Mouse (Mus musculus) midbrain, embryonic 13.5 days (tissue): ENCODE data around the gene Gm45062. TPM values are rescaled to one million over a fixed set of nuclear protein-coding genes. Genes with fewer than 3 reads are reported as not detected.
A peak's percentile ranks its signal among the peaks of the same experiment; 100 is the strongest.

Source experiments
- ATAC-seq: fragments of 200-750 bp; cut with Nextera tagmentation; 2 replicates; pipeline ENCODE4 v1.8.0; 2017; ENCODE audit warnings: mild to moderate bottlenecking, moderate TSS enrichment, moderate library complexity
- H3K27ac ChIP-seq: fragments of 300-500 bp; sonication (generic); 2 replicates; pipeline ENCODE4 v1.5.1; 2015; ENCODE audit warnings: inconsistent platforms, mild to moderate bottlenecking, moderate library complexity
- H3K27me3 ChIP-seq: fragments of 300-500 bp; sonication (generic); 2 replicates; pipeline ENCODE4 v1.6.1; 2015; ENCODE audit warnings: mild to moderate bottlenecking, inconsistent platforms
- H3K36me3 ChIP-seq: fragments of 300-500 bp; sonication (generic); 2 replicates; pipeline ENCODE4 v1.6.1; 2015; ENCODE audit warnings: mild to moderate bottlenecking, inconsistent platforms
- H3K4me1 ChIP-seq: fragments of 300-500 bp; sonication (generic); replicated peaks from 2 replicates; pipeline ENCODE4 v1.6.1; 2015; ENCODE audit warnings: inconsistent platforms
- H3K4me2 ChIP-seq: fragments of 300-500 bp; sonication (generic); replicated peaks from 2 replicates; pipeline ENCODE4 v1.6.1; 2015; ENCODE audit warnings: moderate library complexity, mild to moderate bottlenecking, inconsistent platforms
- H3K4me3 ChIP-seq: fragments of 300-500 bp; sonication (generic); replicated peaks from 2 replicates; pipeline ENCODE4 v1.5.1; 2015; ENCODE audit warnings: mild to moderate bottlenecking, inconsistent platforms
- H3K9ac ChIP-seq: fragments of 300-500 bp; sonication (generic); replicated peaks from 2 replicates; pipeline ENCODE4 v1.6.1; 2015; ENCODE audit warnings: mild to moderate bottlenecking, inconsistent platforms
- H3K9me3 ChIP-seq: fragments of 300-500 bp; sonication (generic); 2 replicates; pipeline ENCODE4 v1.6.1; 2016; ENCODE audit warnings: mild to moderate bottlenecking, inconsistent platforms
- WGBS: fragments of 180-500 bp; shearing (Covaris S2); methylation state at CpG from one replicate; pipeline ENCODE4 v1.1.7; 2015; 5-methylcytosine and 5-hydroxymethylcytosine counted together
- polyA plus RNA-seq: library from polyadenylated mRNA; unstranded; fragments of >200 nt; fragmentation: Nextera tagmentation; extraction: Ambion mirVana; gene quantifications from 2 replicates; pipeline ENCODE4 v1.2.1, GENCODE M21; 2015

Gm45062 gene
- polyA plus RNA-seq, 1 experiment from 2014 or later = 18.8 TPM

- Histone ChIP-seq H3K4me2 (no peak overlapping the region), H3K9me3 (no peaks in the 10 kb centered on the region), H3K27ac (no peak overlapping the region), H3K4me3 (no peak overlapping the region), H3K27me3 (no peaks in the 10 kb centered on the region), H3K36me3 (no peaks in the 10 kb centered on the region), H3K4me1 (no peaks in the 10 kb centered on the region), H3K9ac (no peak overlapping the region)
- 92% methylated on average over 8 of the region's 8 CpGs for WGBS
- ATAC-seq = no peak
Measured at GRCm38 (mm10) chr6:8628226-8628625, 369.0 kb downstream of the Gm45062 start.

- Histone ChIP-seq H3K27me3 (no peaks in the 10 kb centered on the region), H3K4me1 (no peaks in the 10 kb centered on the region), H3K27ac (no peak overlapping the region), H3K4me3 (no peak overlapping the region), H3K4me2 (no peak overlapping the region), H3K9ac (no peak overlapping the region), H3K9me3 (no peaks in the 10 kb centered on the region), H3K36me3 (no peaks in the 10 kb centered on the region)
- ATAC-seq = no peak
- WGBS = 87% methylated on average over 7 of the region's 7 CpGs
Measured at GRCm38 (mm10) chr6:8628715-8629267, 369.5 kb downstream of the Gm45062 start.

GRCm38 (mm10) chr6:8630531-8630930 lies 371.3 kb downstream of the Gm45062 start:
- Histone ChIP-seq H3K4me3 (no peak overlapping the region), H3K9me3 (no peaks in the 10 kb centered on the region), H3K4me2 (no peak overlapping the region), H3K36me3 (no peaks in the 10 kb centered on the region), H3K9ac (no peak overlapping the region), H3K4me1 (no peaks in the 10 kb centered on the region), H3K27ac (no peak overlapping the region), H3K27me3 (no peaks in the 10 kb centered on the region)
- ATAC-seq = no peak
- WGBS = 86% methylated on average over 7 of the region's 7 CpGs

- no peak for ATAC-seq
- no peak overlapping the region for H3K4me3 ChIP-seq
- no peaks in the 10 kb centered on the region for H3K27me3 ChIP-seq
- no peaks in the 10 kb centered on the region for H3K4me1 ChIP-seq
- WGBS = 80% methylated on average over 8 of the region's 8 CpGs
- H3K9me3 ChIP-seq = no peaks in the 10 kb centered on the region
- no peaks in the 10 kb centered on the region for H3K36me3 ChIP-seq
- no peak overlapping the region for H3K27ac ChIP-seq
- H3K4me2 ChIP-seq = no peak overlapping the region
- no peak overlapping the region for H3K9ac ChIP-seq
Measured at GRCm38 (mm10) chr6:8631362-8631761, 372.1 kb downstream of the Gm45062 start.

GRCm38 (mm10) chr6:8631986-8632632 lies 372.9 kb downstream of the Gm45062 start:
- Histone ChIP-seq H3K27me3 (no peaks in the 10 kb centered on the region), H3K27ac (no peak overlapping the region), H3K9ac (no peak overlapping the region), H3K4me3 (no peak overlapping the region), H3K4me1 (no peaks in the 10 kb centered on the region), H3K36me3 (no peaks in the 10 kb centered on the region), H3K4me2 (no peak overlapping the region), H3K9me3 (no peaks in the 10 kb centered on the region)
- ATAC-seq = no peak
- WGBS = 75% methylated on average over 5 of the region's 5 CpGs

GRCm38 (mm10) chr6:8632701-8633100 lies 373.5 kb downstream of the Gm45062 start:
- H3K27me3 ChIP-seq = no peaks in the 10 kb centered on the region
- ATAC-seq = no peak
- WGBS = 94% methylated on average over 4 of the region's 4 CpGs
- no peak overlapping the region for H3K27ac ChIP-seq
- no peak overlapping the region for H3K9ac ChIP-seq
- no peaks in the 10 kb centered on the region for H3K36me3 ChIP-seq
- H3K4me3 ChIP-seq = no peak overlapping the region
- H3K4me1 ChIP-seq = no peaks in the 10 kb centered on the region
- H3K9me3 ChIP-seq = no peaks in the 10 kb centered on the region
- H3K4me2 ChIP-seq = no peak overlapping the region

GRCm38 (mm10) chr6:8638122-8638521 lies 378.9 kb downstream of the Gm45062 start:
- H3K9ac ChIP-seq = no peak overlapping the region
- H3K9me3 ChIP-seq = no peaks in the 10 kb centered on the region
- H3K4me2 ChIP-seq = no peak overlapping the region
- H3K36me3 ChIP-seq = no peaks in the 10 kb centered on the region
- no peaks in the 10 kb centered on the region; the same call in 1 of the 2 replicates for H3K4me1 ChIP-seq
- WGBS = 84% methylated on average over 4 of the region's 4 CpGs
- no peaks in the 10 kb centered on the region for H3K27me3 ChIP-seq
- H3K4me3 ChIP-seq = no peak overlapping the region
- no peak overlapping the region for H3K27ac ChIP-seq
- no peak for ATAC-seq

GRCm38 (mm10) chr6:8638899-8639298 lies 379.6 kb downstream of the Gm45062 start:
- no peaks in the 10 kb centered on the region; the same call in 1 of the 2 replicates for H3K4me1 ChIP-seq
- no peak overlapping the region for H3K4me3 ChIP-seq
- no peak overlapping the region for H3K4me2 ChIP-seq
- no peak for ATAC-seq
- no peaks in the 10 kb centered on the region for H3K27me3 ChIP-seq
- WGBS = 86% methylated on average over 4 of the region's 4 CpGs
- H3K9ac ChIP-seq = no peak overlapping the region
- H3K9me3 ChIP-seq = no peaks in the 10 kb centered on the region
- no peak overlapping the region for H3K27ac ChIP-seq
- H3K36me3 ChIP-seq = no peaks in the 10 kb centered on the region

GRCm38 (mm10) chr6:8639526-8639925 lies 380.3 kb downstream of the Gm45062 start:
- Histone ChIP-seq H3K9ac (no peak overlapping the region), H3K4me2 (no peak overlapping the region), H3K4me1 (no peaks in the 10 kb centered on the region; the same call in 1 of the 2 replicates), H3K36me3 (no peaks in the 10 kb centered on the region), H3K4me3 (no peak overlapping the region), H3K27me3 (no peaks in the 10 kb centered on the region), H3K9me3 (no peaks in the 10 kb centered on the region), H3K27ac (no peak overlapping the region)
- ATAC-seq = no peak
- WGBS = 85% methylated on average over 2 of the region's 2 CpGs

- Histone ChIP-seq H3K27me3 (no peaks in the 10 kb centered on the region), H3K4me3 (no peak overlapping the region), H3K9me3 (no peaks in the 10 kb centered on the region), H3K4me1 (peaks cover 9% of the 10 kb centered on the region), H3K9ac (no peak overlapping the region), H3K4me2 (no peak overlapping the region), H3K27ac (no peak overlapping the region), H3K36me3 (no peaks in the 10 kb centered on the region)
- ATAC-seq = no peak
- 88% methylated on average over 5 of the region's 5 CpGs for WGBS
Measured at GRCm38 (mm10) chr6:8640863-8641262, 381.6 kb downstream of the Gm45062 start.

- no peak overlapping the region for H3K27ac ChIP-seq
- H3K9ac ChIP-seq = no peak overlapping the region
- no peak for ATAC-seq
- WGBS = 83% methylated on average over 10 of the region's 10 CpGs
- H3K4me1 ChIP-seq = peaks cover 9% of the 10 kb centered on the region
- H3K4me2 ChIP-seq = no peak overlapping the region
- H3K36me3 ChIP-seq = no peaks in the 10 kb centered on the region
- no peaks in the 10 kb centered on the region for H3K9me3 ChIP-seq
- H3K4me3 ChIP-seq = no peak overlapping the region
- no peaks in the 10 kb centered on the region for H3K27me3 ChIP-seq
Measured at GRCm38 (mm10) chr6:8644703-8645102, 385.5 kb downstream of the Gm45062 start.

GRCm38 (mm10) chr6:8645708-8646107 lies 386.5 kb downstream of the Gm45062 start:
- Histone ChIP-seq H3K4me2 (no peak overlapping the region), H3K27me3 (no peaks in the 10 kb centered on the region), H3K9ac (no peak overlapping the region), H3K27ac (no peak overlapping the region), H3K4me3 (no peak overlapping the region), H3K36me3 (no peaks in the 10 kb centered on the region), H3K4me1 (peaks cover 9% of the 10 kb centered on the region), H3K9me3 (no peaks in the 10 kb centered on the region)
- WGBS = 44% methylated on average over 2 of the region's 2 CpGs
- peak; percentile 64; the same call in 1 of the 2 replicates for ATAC-seq
